Mouse (Mus musculus) ES-E14 (cell line): Measurements from ENCODE around the gene Rnf31.

Experiments used
- CHD2 ChIP-seq: IDR thresholded peaks from 2 replicates; pipeline ENCODE4 v1.6.1; 2014; ENCODE audit warnings: mild to moderate bottlenecking, low read depth, low read length, inconsistent platforms
- HCFC1 ChIP-seq: IDR thresholded peaks from 2 replicates; pipeline ENCODE4 v1.6.1; 2012; ENCODE audit warnings: low read length, inconsistent platforms, borderline replicate concordance; ENCODE audit not compliant: insufficient read depth
- MAFK ChIP-seq: IDR thresholded peaks from 2 replicates; pipeline ENCODE4 v1.6.1; 2014; ENCODE audit warnings: mild to moderate bottlenecking, low read depth, low read length, inconsistent platforms; ENCODE audit not compliant: insufficient read depth
- ZC3H11A ChIP-seq: IDR thresholded peaks from 2 replicates; pipeline ENCODE4 v1.6.1; 2012; ENCODE audit warnings: low read depth, mild to moderate bottlenecking, inconsistent platforms, low read length, borderline replicate concordance
- ZNF384 ChIP-seq: IDR thresholded peaks from 2 replicates; pipeline ENCODE4 v1.6.1; 2012; ENCODE audit warnings: low read depth, low read length, inconsistent platforms

GRCm38 (mm10) chr14:55628077-55628827 lies 36.7 kb downstream of the Rnf31 start:
- TF ChIP-seq ZNF384 = no peak
- no peak for TF ChIP-seq ZC3H11A
- TF ChIP-seq HCFC1 = no peak
- no peak for TF ChIP-seq MAFK
- TF ChIP-seq CHD2 = no peak
